Mouse (Mus musculus) hindbrain, embryonic 12.5 days (tissue): ENCODE data around the gene Mrpl20. TPM values are rescaled to one million over a fixed set of nuclear protein-coding genes. Genes with fewer than 3 reads are reported as not detected.

Source experiments
- ATAC-seq: fragments of 200-750 bp; cut with Nextera tagmentation; 2 replicates; pipeline ENCODE4 v1.8.0; 2017; ENCODE audit warnings: moderate TSS enrichment; ENCODE audit not compliant: low FRiP score
- H3K27ac ChIP-seq: fragments of 300-500 bp; sonication (generic); 2 replicates; pipeline ENCODE4 v1.5.1; 2016; ENCODE audit warnings: mild to moderate bottlenecking
- H3K27me3 ChIP-seq: fragments of 300-500 bp; sonication (generic); 2 replicates; pipeline ENCODE4 v1.6.1; 2016; ENCODE audit warnings: mild to moderate bottlenecking
- H3K36me3 ChIP-seq: fragments of 300-500 bp; sonication (generic); 2 replicates; pipeline ENCODE4 v1.6.1; 2016; ENCODE audit warnings: mild to moderate bottlenecking
- H3K4me1 ChIP-seq: fragments of 300-500 bp; sonication (generic); 2 replicates; pipeline ENCODE4 v1.6.1; 2016
- H3K4me2 ChIP-seq: fragments of 300-500 bp; sonication (generic); replicated peaks from 2 replicates; pipeline ENCODE4 v1.6.1; 2016; ENCODE audit warnings: mild to moderate bottlenecking
- H3K4me3 ChIP-seq: fragments of 300-500 bp; sonication (generic); 2 replicates; pipeline ENCODE4 v1.5.1; 2016; ENCODE audit warnings: mild to moderate bottlenecking
- H3K9ac ChIP-seq: fragments of 300-500 bp; sonication (generic); 2 replicates; pipeline ENCODE4 v1.6.1; 2016; ENCODE audit warnings: mild to moderate bottlenecking, moderate library complexity
- H3K9me3 ChIP-seq: fragments of 300-500 bp; sonication (generic); replicated peaks from 2 replicates; pipeline ENCODE4 v1.6.1; 2016; ENCODE audit warnings: mild to moderate bottlenecking
- WGBS: fragments of 180-500 bp; shearing (Covaris S2); methylation state at CpG from one replicate; pipeline ENCODE4 v1.1.7; 2016; 5-methylcytosine and 5-hydroxymethylcytosine counted together
- polyA plus RNA-seq: library from polyadenylated mRNA; unstranded; fragments of >200 nt; fragmentation: Nextera tagmentation; extraction: Ambion mirVana; gene quantifications from 2 replicates; pipeline ENCODE4 v1.2.1, GENCODE M21; 2016

The Mrpl20 gene
- polyA plus RNA-seq, 1 experiment from 2014 or later: 204 TPM

GRCm38 (mm10) chr4:155773335-155774078, 29.2 kb upstream of the Mrpl20 start:
- no peak for ATAC-seq
- H3K36me3 ChIP-seq: no peaks in the 10 kb centered on the region
- H3K27ac ChIP-seq: no peak overlapping the region
- peak overlapping the region; percentile 35; the same call in 1 of the 2 replicates for H3K4me3 ChIP-seq
- WGBS: 46% methylated on average over 4 of the region's 5 CpGs
- peaks cover 54% of the 10 kb centered on the region for H3K27me3 ChIP-seq
- H3K9ac ChIP-seq: no peak overlapping the region
- no peaks in the 10 kb centered on the region for H3K9me3 ChIP-seq
- H3K4me2 ChIP-seq: peak overlapping the region; percentile 64
- peaks cover 36% of the 10 kb centered on the region for H3K4me1 ChIP-seq

DNA sequence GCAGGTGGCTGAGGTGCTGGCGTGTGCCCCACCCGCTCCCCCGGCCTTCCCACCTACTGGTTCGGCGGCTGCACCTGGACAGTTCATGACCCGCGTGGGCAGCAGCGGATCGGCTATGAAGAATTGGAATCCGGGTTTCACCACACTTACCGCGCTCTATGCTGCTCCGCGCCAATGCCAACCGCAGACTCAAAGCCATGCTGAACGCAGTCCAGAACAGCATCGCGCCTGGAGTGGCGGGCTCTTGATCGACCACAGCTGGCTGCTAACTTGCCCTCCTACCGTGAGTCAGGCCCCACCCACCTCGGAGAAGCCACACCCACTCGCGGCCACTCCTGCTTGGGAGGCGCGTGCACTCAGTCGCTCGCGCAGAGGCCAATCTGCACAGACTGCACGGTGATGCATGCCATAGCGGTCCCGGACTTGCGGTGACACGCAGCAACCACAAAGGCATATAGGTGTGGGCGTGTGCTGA, 28.4 kb upstream of the Mrpl20 start, which contains the start of gene Vwa1:
TSS of gene Vwa1 (minus strand) at position 419 of the 475 bp plus-strand sequence.
- WGBS: 3% methylated on average over 35 of the region's 35 CpGs

DNA sequence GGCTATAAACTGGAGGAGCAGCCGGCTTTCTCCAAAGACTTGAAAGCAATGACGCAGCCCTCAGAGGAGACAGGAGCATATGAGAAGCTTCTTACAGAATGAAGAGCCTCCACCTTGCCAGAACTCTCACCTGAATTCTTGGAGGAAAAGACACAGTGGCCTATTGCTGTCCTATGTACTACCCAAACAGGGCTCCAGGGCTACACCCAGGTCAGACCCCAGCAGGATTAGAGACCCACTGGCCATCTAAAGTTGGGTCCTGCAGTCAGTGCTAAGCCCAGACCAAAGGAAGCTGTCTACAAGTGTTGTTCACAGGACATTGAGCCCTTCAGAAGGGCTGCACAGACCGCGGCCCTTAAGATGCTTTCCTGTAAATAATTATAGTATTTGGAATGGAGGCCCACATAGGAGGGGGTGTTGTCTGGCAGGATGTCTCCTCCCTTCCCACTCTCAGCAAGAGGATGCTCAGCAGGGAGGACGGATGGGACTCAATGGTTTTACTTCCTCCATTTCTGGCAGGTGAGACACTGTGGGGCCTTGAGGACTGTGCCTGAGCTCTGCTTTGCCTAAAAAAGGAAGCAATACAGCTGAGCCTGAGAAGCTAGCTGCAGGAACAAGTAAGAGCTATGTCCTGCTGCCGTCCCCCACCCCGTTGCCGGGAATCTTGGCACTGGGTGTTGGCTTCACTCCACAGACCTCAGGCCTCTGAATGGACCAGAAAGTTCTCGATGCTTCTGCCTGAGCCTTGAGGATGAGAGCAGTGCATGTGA, 27.5 kb upstream of the Mrpl20 start:
- Histone ChIP-seq H3K4me2 (peak overlapping the region; percentile 64), H3K4me1 (peaks cover 27% of the 10 kb centered on the region), H3K4me3 (peak overlapping the region; percentile 35), H3K9ac (peak overlapping the region; percentile 41; the same call in 1 of the 2 replicates), H3K27ac (no peak overlapping the region), H3K27me3 (peaks cover 54% of the 10 kb centered on the region), H3K36me3 (no peaks in the 10 kb centered on the region), H3K9me3 (no peaks in the 10 kb centered on the region)
- WGBS: 59% methylated on average over 9 of the region's 9 CpGs
- no peak for ATAC-seq

More for the DNA sequence above, 28.4 kb upstream of the Mrpl20 start, which contains the start of gene Vwa1:
- Histone ChIP-seq H3K4me2 (peak within 1 kb of the TSS; percentile 64), H3K9me3 (no peaks in the 10 kb centered on the region), H3K27ac (no peak within 1 kb of the TSS), H3K36me3 (no peaks in the 10 kb centered on the region), H3K4me3 (peak within 1 kb of the TSS; percentile 35), H3K27me3 (peaks cover 54% of the 10 kb centered on the region), H3K4me1 (peaks cover 35% of the 10 kb centered on the region), H3K9ac (peak within 1 kb of the TSS; percentile 41)
- peak; percentile 60 for ATAC-seq

- ATAC-seq: no peak
Measured at GRCm38 (mm10) chr4:155775855-155776254, 26.8 kb upstream of the Mrpl20 start.

GRCm38 (mm10) chr4:155776704-155777335, 25.9 kb upstream of the Mrpl20 start:
- H3K4me2 ChIP-seq: no peak overlapping the region
- H3K4me3 ChIP-seq: no peak overlapping the region
- ATAC-seq: no peak
- H3K4me1 ChIP-seq: peaks cover 22% of the 10 kb centered on the region
- H3K27ac ChIP-seq: no peak overlapping the region
- no peaks in the 10 kb centered on the region for H3K36me3 ChIP-seq
- WGBS: 22% methylated on average over 2 of the region's 2 CpGs
- no peak overlapping the region for H3K9ac ChIP-seq
- H3K9me3 ChIP-seq: no peaks in the 10 kb centered on the region
- H3K27me3 ChIP-seq: peaks cover 40% of the 10 kb centered on the region

More at GRCm38 (mm10) chr4:155775855-155776254, 26.8 kb upstream of the Mrpl20 start:
- Histone ChIP-seq H3K27ac (no peak overlapping the region), H3K4me1 (peaks cover 22% of the 10 kb centered on the region), H3K9ac (no peak overlapping the region), H3K4me2 (no peak overlapping the region), H3K9me3 (no peaks in the 10 kb centered on the region), H3K4me3 (no peak overlapping the region), H3K27me3 (peaks cover 50% of the 10 kb centered on the region), H3K36me3 (no peaks in the 10 kb centered on the region)
- 77% methylated on average over 3 of the region's 3 CpGs for WGBS

GRCm38 (mm10) chr4:155777816-155778215, 24.9 kb upstream of the Mrpl20 start:
- no peaks in the 10 kb centered on the region for H3K9me3 ChIP-seq
- no peak overlapping the region for H3K4me2 ChIP-seq
- no peak for ATAC-seq
- no peaks in the 10 kb centered on the region for H3K36me3 ChIP-seq
- no peak overlapping the region for H3K4me3 ChIP-seq
- H3K4me1 ChIP-seq: peaks cover 22% of the 10 kb centered on the region
- no peak overlapping the region for H3K27ac ChIP-seq
- H3K9ac ChIP-seq: no peak overlapping the region
- 77% methylated on average over 2 of the region's 2 CpGs for WGBS
- peaks cover 30% of the 10 kb centered on the region for H3K27me3 ChIP-seq

DNA sequence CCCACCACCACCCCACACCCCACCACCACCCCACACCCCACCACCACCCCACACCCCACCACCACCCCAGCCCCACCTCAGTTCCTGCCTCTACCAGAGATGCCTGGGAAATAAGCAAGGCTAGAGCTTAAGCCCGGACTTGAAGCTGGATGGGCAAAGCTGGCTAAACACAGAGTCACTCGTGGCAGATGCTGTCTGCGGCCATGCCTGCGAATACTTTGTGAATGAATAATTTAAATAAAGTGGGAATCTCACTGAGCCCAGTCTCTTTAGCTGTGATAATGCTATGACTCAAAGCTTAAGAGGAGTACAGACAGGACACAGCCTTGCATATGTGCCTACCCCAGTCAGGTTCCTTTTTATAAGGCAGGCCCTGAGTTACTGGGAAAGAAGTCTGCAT, 23.2 kb upstream of the Mrpl20 start:
- 77% methylated on average over 4 of the region's 4 CpGs for WGBS
- no peak overlapping the region for H3K4me2 ChIP-seq
- ATAC-seq: no peak
- no peaks in the 10 kb centered on the region for H3K9me3 ChIP-seq
- no peak overlapping the region for H3K4me3 ChIP-seq
- H3K27me3 ChIP-seq: peaks cover 15% of the 10 kb centered on the region
- H3K27ac ChIP-seq: no peak overlapping the region
- H3K36me3 ChIP-seq: no peaks in the 10 kb centered on the region
- H3K9ac ChIP-seq: no peak overlapping the region
- H3K4me1 ChIP-seq: peaks cover 21% of the 10 kb centered on the region

DNA sequence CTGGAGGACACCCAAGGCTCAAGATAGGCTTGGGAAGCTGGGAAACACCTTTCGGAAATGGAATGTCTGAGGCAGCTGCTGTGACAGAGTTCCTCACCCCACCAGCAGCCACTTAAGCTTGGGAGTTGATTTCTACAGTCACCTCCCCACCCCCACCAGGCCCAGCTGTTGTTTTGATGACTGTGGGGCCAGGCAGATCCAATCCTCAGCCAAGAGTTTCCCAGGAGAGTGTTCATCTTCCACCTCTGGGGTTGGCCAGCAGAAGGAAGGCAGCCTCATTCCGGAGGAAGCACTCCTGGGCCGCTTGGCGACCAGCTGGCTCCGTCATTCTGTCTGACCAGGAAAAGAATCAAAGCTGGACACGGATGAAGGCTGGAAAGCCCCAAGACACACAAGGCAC, 21.8 kb upstream of the Mrpl20 start:
- H3K27ac ChIP-seq: no peak overlapping the region; the same call in 1 of the 2 replicates
- ATAC-seq: no peak

DNA sequence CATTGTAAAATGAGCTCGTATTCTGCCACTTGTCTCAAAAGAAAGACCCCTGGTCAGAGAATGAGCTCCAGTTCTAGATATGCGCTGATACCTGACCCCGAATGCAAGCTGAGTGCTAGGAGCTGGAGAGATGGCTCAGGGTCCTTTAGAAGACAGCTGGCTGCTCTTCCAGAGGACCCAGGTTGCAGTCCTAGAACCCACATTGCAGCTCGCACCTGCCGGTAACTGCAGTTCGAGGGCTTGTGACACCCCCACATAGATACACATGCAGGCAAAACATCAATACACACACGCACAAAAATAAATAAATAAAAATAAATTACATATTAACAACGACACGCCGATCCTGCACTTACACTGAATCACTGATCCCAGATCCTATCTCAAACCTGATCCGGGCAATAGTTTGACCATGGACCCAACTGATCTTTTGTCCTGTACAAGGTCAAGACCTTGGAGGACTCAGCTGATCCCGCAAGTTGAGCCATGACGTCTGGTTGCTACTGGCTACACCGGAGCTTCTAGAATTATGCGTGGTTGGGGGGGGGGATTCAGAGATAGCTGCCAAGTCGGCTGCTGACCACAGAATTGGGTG, 19.1 kb upstream of the Mrpl20 start:
- peak; percentile 50 for ATAC-seq
- no peaks in the 10 kb centered on the region for H3K27me3 ChIP-seq
- no peaks in the 10 kb centered on the region for H3K36me3 ChIP-seq
- H3K4me1 ChIP-seq: peaks cover 12% of the 10 kb centered on the region
- H3K27ac ChIP-seq: peak overlapping the region; percentile 79
- H3K4me3 ChIP-seq: peak overlapping the region; percentile 62
- H3K4me2 ChIP-seq: peak overlapping the region; percentile 77
- no peaks in the 10 kb centered on the region for H3K9me3 ChIP-seq
- WGBS: 45% methylated on average over 16 of the region's 16 CpGs
- peak overlapping the region; percentile 82 for H3K9ac ChIP-seq

More for the DNA sequence above, 21.8 kb upstream of the Mrpl20 start:
- Histone ChIP-seq H3K27me3 (peaks cover 1% of the 10 kb centered on the region), H3K4me1 (peaks cover 16% of the 10 kb centered on the region), H3K36me3 (no peaks in the 10 kb centered on the region), H3K4me2 (no peak overlapping the region), H3K9ac (no peak overlapping the region), H3K9me3 (no peaks in the 10 kb centered on the region), H3K4me3 (no peak overlapping the region)
- WGBS: 27% methylated on average over 6 of the region's 6 CpGs

GRCm38 (mm10) chr4:155784081-155784701, 18.5 kb upstream of the Mrpl20 start:
- peaks cover 12% of the 10 kb centered on the region for H3K4me1 ChIP-seq
- under 1% methylated on average over 51 of the region's 52 CpGs for WGBS
- H3K4me2 ChIP-seq: peak overlapping the region; percentile 77
- H3K27ac ChIP-seq: peak overlapping the region; percentile 79
- H3K9me3 ChIP-seq: no peaks in the 10 kb centered on the region
- H3K9ac ChIP-seq: peak overlapping the region; percentile 82
- peak; percentile 89 for ATAC-seq
- peak overlapping the region; percentile 62 for H3K4me3 ChIP-seq
- no peaks in the 10 kb centered on the region for H3K36me3 ChIP-seq
- H3K27me3 ChIP-seq: no peaks in the 10 kb centered on the region

- H3K36me3 ChIP-seq: no peaks in the 10 kb centered on the region
- peaks cover 12% of the 10 kb centered on the region for H3K4me1 ChIP-seq
- H3K27ac ChIP-seq: no peak overlapping the region
- no peak overlapping the region for H3K9ac ChIP-seq
- ATAC-seq: no peak
- H3K9me3 ChIP-seq: no peaks in the 10 kb centered on the region
- H3K4me3 ChIP-seq: no peak overlapping the region
- H3K4me2 ChIP-seq: peak overlapping the region; percentile 77; the same call in 1 of the 2 replicates
- H3K27me3 ChIP-seq: no peaks in the 10 kb centered on the region
- 80% methylated on average over 10 of the region's 10 CpGs for WGBS
Measured at GRCm38 (mm10) chr4:155785246-155785645, 17.4 kb upstream of the Mrpl20 start.
